Mouse (Mus musculus) limb, embryonic 12.5 days (tissue): ENCODE data around the gene Pramef8. TPM values are rescaled to one million over a fixed set of nuclear protein-coding genes. Genes with fewer than 3 reads are reported as not detected.
"Not testable (repeated sequence)": the region's sequence is repeated elsewhere in the genome, so short reads cannot be mapped to it uniquely, and the experiment has no call there.

Experiments used
- ATAC-seq: fragments of 200-750 bp; cut with Nextera tagmentation; 2 replicates; pipeline ENCODE4 v1.8.0; 2017; ENCODE audit warnings: low read depth, moderate TSS enrichment; ENCODE audit not compliant: insufficient number of reproducible peaks, insufficient read depth, low FRiP score, low TSS enrichment
- H3K27ac ChIP-seq: fragments of 300-500 bp; sonication (generic); 2 replicates; pipeline ENCODE4 v1.5.1; 2016; ENCODE audit warnings: mild to moderate bottlenecking, moderate library complexity
- H3K27me3 ChIP-seq: fragments of 300-500 bp; sonication (generic); 2 replicates; pipeline ENCODE4 v1.6.1; 2016; ENCODE audit warnings: mild to moderate bottlenecking, moderate library complexity
- H3K36me3 ChIP-seq: fragments of 300-500 bp; sonication (generic); 2 replicates; pipeline ENCODE4 v1.6.1; 2016; ENCODE audit warnings: mild to moderate bottlenecking, moderate library complexity
- H3K4me1 ChIP-seq: fragments of 300-500 bp; sonication (generic); replicated peaks from 2 replicates; pipeline ENCODE4 v1.6.1; 2016
- H3K4me2 ChIP-seq: fragments of 300-500 bp; sonication (generic); 2 replicates; pipeline ENCODE4 v1.6.1; 2016; ENCODE audit warnings: mild to moderate bottlenecking, moderate library complexity
- H3K4me3 ChIP-seq: fragments of 300-500 bp; sonication (generic); replicated peaks from 2 replicates; pipeline ENCODE4 v1.5.1; 2016; ENCODE audit warnings: mild to moderate bottlenecking
- H3K9ac ChIP-seq: fragments of 300-500 bp; sonication (generic); replicated peaks from 2 replicates; pipeline ENCODE4 v1.6.1; 2016; ENCODE audit warnings: mild to moderate bottlenecking, moderate library complexity
- H3K9me3 ChIP-seq: fragments of 300-500 bp; sonication (generic); 2 replicates; pipeline ENCODE4 v1.6.1; 2016; ENCODE audit warnings: mild to moderate bottlenecking, moderate library complexity
- WGBS: fragments of 180-500 bp; shearing (Covaris S2); methylation state at CpG from one replicate; pipeline ENCODE4 v1.1.7; 2016; 5-methylcytosine and 5-hydroxymethylcytosine counted together
- polyA plus RNA-seq: library from polyadenylated mRNA; unstranded; fragments of >200 nt; fragmentation: Nextera tagmentation; extraction: Ambion mirVana; gene quantifications from 2 replicates; pipeline ENCODE4 v1.2.1, GENCODE M21; 2016

The Pramef8 gene
- polyA plus RNA-seq, 1 experiment from 2014 or later, result 23.6 TPM

DNA sequence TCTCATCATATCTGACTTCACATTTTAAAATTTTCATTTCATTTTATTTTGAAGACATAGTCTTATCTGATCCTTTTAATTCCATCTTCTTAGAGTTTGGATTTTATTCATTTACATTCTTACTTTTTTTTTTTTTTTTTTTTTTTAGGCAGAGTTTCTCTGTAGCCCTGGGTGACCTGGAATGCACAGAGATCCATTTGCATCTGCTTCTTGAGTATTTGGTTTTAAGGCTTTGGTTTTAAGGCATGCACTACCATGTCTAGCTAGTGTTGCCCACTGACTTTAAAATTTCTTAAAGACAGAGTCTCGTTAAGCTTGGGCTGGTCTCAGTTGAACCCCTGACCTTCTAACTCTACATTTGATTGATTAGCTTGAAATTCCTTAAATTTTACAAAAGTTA lies 1.4 kb downstream of the Pramef8 start:
- Histone ChIP-seq H3K9me3 (peaks cover 9% of the 10 kb centered on the region), H3K4me1 (no peaks in the 10 kb centered on the region), H3K36me3 (peaks cover 47% of the 10 kb centered on the region), H3K27ac (no peak overlapping the region), H3K4me2 (no peak overlapping the region), H3K9ac (no peak overlapping the region), H3K4me3 (no peak overlapping the region), H3K27me3 (no peaks in the 10 kb centered on the region)
- ATAC-seq, result no peak
- 100% methylated on average over 1 of the region's 1 CpGs for WGBS

DNA sequence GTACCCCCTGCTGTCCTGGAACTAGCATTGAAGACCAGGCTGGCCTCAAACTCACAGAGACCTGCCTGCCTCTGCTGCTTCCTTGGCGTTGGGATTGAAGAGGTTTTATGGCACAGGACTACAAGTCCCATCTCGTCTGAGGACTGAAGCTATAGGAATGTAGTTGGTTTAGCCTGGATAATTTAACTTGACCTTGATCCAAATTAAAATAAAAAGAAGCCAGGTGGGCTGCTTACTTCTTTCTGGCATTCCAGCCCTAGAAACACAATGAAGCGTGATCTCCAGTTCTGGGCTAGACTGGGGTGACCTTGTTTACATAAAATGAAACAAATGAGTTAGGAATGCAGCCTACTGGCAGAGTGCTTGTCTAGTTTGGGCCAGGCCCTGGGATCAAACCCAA lies 1.9 kb downstream of the Pramef8 start:
- Histone ChIP-seq H3K9ac (no peak overlapping the region), H3K4me1 (no peaks in the 10 kb centered on the region), H3K36me3 (peaks cover 52% of the 10 kb centered on the region), H3K9me3 (peaks cover 9% of the 10 kb centered on the region), H3K4me3 (no peak overlapping the region), H3K27ac (no peak overlapping the region), H3K27me3 (no peaks in the 10 kb centered on the region), H3K4me2 (no peak overlapping the region)
- 93% methylated on average over 3 of the region's 3 CpGs for WGBS
- no peak for ATAC-seq

DNA sequence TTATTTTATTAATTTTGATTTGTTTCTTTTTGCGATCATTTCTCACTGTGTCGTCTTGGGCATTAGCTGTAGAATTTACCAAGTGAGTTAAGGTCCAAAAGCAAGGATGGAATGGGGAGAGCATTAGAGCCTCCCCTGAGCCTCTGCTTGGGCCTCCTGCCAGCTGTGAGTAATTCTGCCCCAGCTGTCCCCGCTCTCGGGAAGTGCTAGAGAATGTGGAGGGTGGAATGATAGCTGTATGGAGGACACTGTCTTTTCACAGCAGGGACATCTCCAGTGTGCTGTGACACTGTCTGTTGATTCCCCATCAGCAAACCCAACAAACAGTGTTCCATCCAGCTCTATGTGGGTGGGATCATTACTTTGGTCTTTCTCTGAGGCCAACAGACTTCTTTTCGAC lies 14.5 kb downstream of the Pramef8 start:
- 65% methylated on average over 5 of the region's 5 CpGs for WGBS
- H3K4me2 ChIP-seq, H3K27me3 ChIP-seq, H3K9ac ChIP-seq, ATAC-seq, H3K27ac ChIP-seq, H3K4me1 ChIP-seq, H3K4me3 ChIP-seq, H3K9me3 ChIP-seq, H3K36me3 ChIP-seq: not testable (repeated sequence)

DNA sequence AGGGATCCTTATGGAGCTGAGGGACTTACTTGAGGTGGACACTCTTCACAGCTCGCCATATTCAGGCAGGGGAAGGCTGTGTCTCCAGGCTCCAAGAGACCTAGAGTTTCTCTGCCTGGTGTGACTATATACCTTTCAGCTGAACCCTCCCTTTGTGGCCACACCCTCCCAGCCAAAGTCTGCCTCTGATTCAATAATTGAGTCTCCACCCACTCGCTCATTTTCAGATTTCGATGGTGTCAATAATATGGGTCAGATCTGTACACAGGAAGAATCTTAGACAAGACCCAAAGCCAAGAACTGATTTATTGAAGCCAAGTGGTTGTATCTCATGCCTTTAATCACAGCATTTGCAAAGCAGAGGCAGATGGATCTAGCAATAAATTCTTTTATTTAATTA lies 38.0 kb downstream of the Pramef8 start, which contains the start of gene Oog4:
Gene Oog4, minus strand, starts transcription at position 101 of the 400 bp plus-strand sequence.
- no peaks in the 10 kb centered on the region for H3K36me3 ChIP-seq
- ATAC-seq, result no peak
- H3K9ac ChIP-seq, result no peak within 1 kb of the TSS
- H3K27ac ChIP-seq, result no peak within 1 kb of the TSS
- H3K4me2 ChIP-seq, result no peak within 1 kb of the TSS
- 82% methylated on average over 3 of the region's 3 CpGs for WGBS
- no peaks in the 10 kb centered on the region for H3K9me3 ChIP-seq
- no peaks in the 10 kb centered on the region for H3K4me1 ChIP-seq
- H3K27me3 ChIP-seq, result no peaks in the 10 kb centered on the region
- no peak within 1 kb of the TSS for H3K4me3 ChIP-seq

Other genes with a start within 250 kb of the Pramef8 start
- 16.2 and 19.0 TPM in 2 replicates for gene Prdm2, start 199.4 kb upstream of the Pramef8 start, polyA plus RNA-seq
- gene Pdpn, start 112.9 kb upstream of the Pramef8 start, polyA plus RNA-seq, result 41.5 and 43.7 TPM in 2 replicates
- 0.63 and 0.67 TPM in 2 replicates for gene Lrrc38, start 62.7 kb upstream of the Pramef8 start, polyA plus RNA-seq
- not detected in 2 replicates for gene Pramel1, start 18.0 kb upstream of the Pramef8 start, polyA plus RNA-seq
- gene Oog4, start 37.9 kb downstream of the Pramef8 start, polyA plus RNA-seq, result not detected in 2 replicates
- gene Gm13043, start 98.9 kb downstream of the Pramef8 start, polyA plus RNA-seq, result not detected in 2 replicates
- not detected in 2 replicates for gene Gm13040, start 123.5 kb downstream of the Pramef8 start, polyA plus RNA-seq
- not detected in 2 replicates for gene BC080695, start 139.3 kb downstream of the Pramef8 start, polyA plus RNA-seq
- not detected in 2 replicates for gene Gm13057, start 139.3 kb downstream of the Pramef8 start, polyA plus RNA-seq
- gene Gm13083, start 202.6 kb downstream of the Pramef8 start, polyA plus RNA-seq, result not detected in 2 replicates
- not detected in 2 replicates for gene Gm13088, start 244.8 kb downstream of the Pramef8 start, polyA plus RNA-seq